Mouse (Mus musculus): Measurements from ENCODE around the gene Ube2j1. TPM values are rescaled to one million over a fixed set of nuclear protein-coding genes. Genes with fewer than 3 reads are reported as not detected.
"Not testable (repeated sequence)": the region's sequence is repeated elsewhere in the genome, so short reads cannot be mapped to it uniquely, and the experiment has no call there.

Gene Ube2j1
- polyA plus RNA-seq, 1 experiment = 42.7 TPM

GRCm38 (mm10) chr4:32994168-32994567 lies 37.0 kb upstream of the Ube2j1 start:
- no peak overlapping the region for H3K4me3 ChIP-seq (ENCODE audit: insufficient read depth, poor library complexity, severe bottlenecking)

DNA sequence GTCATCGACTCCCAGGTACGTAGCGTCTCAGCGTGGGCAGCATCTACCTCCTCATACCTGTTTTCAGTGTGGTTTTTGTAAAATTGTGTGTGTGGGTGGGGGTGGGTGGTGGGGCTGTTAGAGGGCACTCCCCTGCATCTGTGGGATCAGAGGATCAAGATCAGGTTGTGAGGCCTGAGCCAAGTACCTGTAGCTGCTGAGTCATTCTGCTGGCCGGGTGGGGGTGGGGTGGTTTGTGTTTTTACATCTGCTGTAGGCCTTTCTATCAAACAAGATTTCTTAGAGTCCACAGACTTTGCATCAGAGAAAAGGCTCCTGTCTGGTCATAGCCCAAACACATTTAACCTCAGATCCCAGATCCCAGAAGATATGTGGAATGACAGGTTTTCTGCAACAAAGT lies 35.1 kb upstream of the Ube2j1 start:
- no peaks in the 10 kb centered on the region for H3K36me3 ChIP-seq (ENCODE audit: control insufficient read depth, insufficient read depth)
- H3K79me2 ChIP-seq (ENCODE audit: control insufficient read depth, insufficient read depth) = no peaks in the 10 kb centered on the region
- no peak overlapping the region for H3ac ChIP-seq (ENCODE audit: control insufficient read depth, insufficient read length, low read depth)
- H3K79me3 ChIP-seq (ENCODE audit: low read depth) = no peaks in the 10 kb centered on the region
- H3K27me3 ChIP-seq (ENCODE audit: control insufficient read depth, insufficient read depth, insufficient read length) = no peaks in the 10 kb centered on the region
- H3K4me3 ChIP-seq (ENCODE audit: insufficient read depth, poor library complexity, severe bottlenecking) = no peak overlapping the region
- TF ChIP-seq USF1 (IDR thresholded peaks at IDR 0.05; ENCODE audit: low read depth) (no peak), MYOG (IDR thresholded peaks at IDR 0.05; ENCODE audit: control insufficient read depth, extremely low read depth, insufficient read length) (no peak), MYOD1 (IDR thresholded peaks at IDR 0.05; ENCODE audit: control insufficient read depth, insufficient read length, low read depth) (no peak), CTCF (IDR thresholded peaks at IDR 0.05; ENCODE audit: control insufficient read depth, insufficient read depth, insufficient read length) (no peak), FOSL1 (IDR thresholded peaks at IDR 0.05; ENCODE audit: insufficient read depth, low read length, poor library complexity, severe bottlenecking) (no peak)

More at GRCm38 (mm10) chr4:32994168-32994567, 37.0 kb upstream of the Ube2j1 start:
- Histone ChIP-seq H3K79me3 (ENCODE audit: low read depth) (no peaks in the 10 kb centered on the region), H3K79me2 (ENCODE audit: control insufficient read depth, insufficient read depth) (no peaks in the 10 kb centered on the region), H3ac (ENCODE audit: control insufficient read depth, insufficient read length, low read depth) (no peak overlapping the region), H3K27me3 (ENCODE audit: control insufficient read depth, insufficient read depth, insufficient read length) (no peaks in the 10 kb centered on the region), H3K36me3 (ENCODE audit: control insufficient read depth, insufficient read depth) (no peaks in the 10 kb centered on the region)
- TF ChIP-seq FOSL1 (IDR thresholded peaks at IDR 0.05; ENCODE audit: insufficient read depth, low read length, poor library complexity, severe bottlenecking) = no peak
- TF ChIP-seq CTCF (IDR thresholded peaks at IDR 0.05; ENCODE audit: control insufficient read depth, insufficient read depth, insufficient read length) = no peak
- TF ChIP-seq MAX (IDR thresholded peaks at IDR 0.05) = no peak
- TF ChIP-seq USF1 (IDR thresholded peaks at IDR 0.05; ENCODE audit: low read depth) = no peak
- no peak for TF ChIP-seq CEBPB (IDR thresholded peaks at IDR 0.05; ENCODE audit: low read depth)

- H3K27me3 ChIP-seq (ENCODE audit: control insufficient read depth, insufficient read depth, insufficient read length) = no peaks in the 10 kb centered on the region
- H3K36me3 ChIP-seq (ENCODE audit: control insufficient read depth, insufficient read depth) = no peaks in the 10 kb centered on the region
- no peaks in the 10 kb centered on the region for H3K79me3 ChIP-seq (ENCODE audit: low read depth)
- H3K4me3 ChIP-seq (ENCODE audit: insufficient read depth, poor library complexity, severe bottlenecking) = no peak overlapping the region
- no peaks in the 10 kb centered on the region for H3K79me2 ChIP-seq (ENCODE audit: control insufficient read depth, insufficient read depth)
- H3ac ChIP-seq (ENCODE audit: control insufficient read depth, insufficient read length, low read depth) = no peak overlapping the region
- no peak for TF ChIP-seq MYOG (IDR thresholded peaks at IDR 0.05; ENCODE audit: control insufficient read depth, extremely low read depth, insufficient read length)
- TF ChIP-seq MYOD1 (IDR thresholded peaks at IDR 0.05; ENCODE audit: control insufficient read depth, insufficient read length, low read depth) = no peak
- TF ChIP-seq FOSL1 (IDR thresholded peaks at IDR 0.05; ENCODE audit: insufficient read depth, low read length, poor library complexity, severe bottlenecking) = no peak
- TF ChIP-seq CTCF (IDR thresholded peaks at IDR 0.05; ENCODE audit: control insufficient read depth, insufficient read depth, insufficient read length) = no peak
- no peak for TF ChIP-seq CEBPB (IDR thresholded peaks at IDR 0.05; ENCODE audit: low read depth)
- no peak for TF ChIP-seq USF1 (IDR thresholded peaks at IDR 0.05; ENCODE audit: low read depth)
- TF ChIP-seq MAX (IDR thresholded peaks at IDR 0.05) = no peak
Observed at GRCm38 (mm10) chr4:32997571-32997970, 33.6 kb upstream of the Ube2j1 start.

- Histone ChIP-seq H3K79me2 (ENCODE audit: control insufficient read depth, insufficient read depth) (no peaks in the 10 kb centered on the region), H3K27me3 (ENCODE audit: control insufficient read depth, insufficient read depth, insufficient read length) (no peaks in the 10 kb centered on the region), H3K79me3 (ENCODE audit: low read depth) (no peaks in the 10 kb centered on the region), H3K36me3 (ENCODE audit: control insufficient read depth, insufficient read depth) (no peaks in the 10 kb centered on the region), H3ac (ENCODE audit: control insufficient read depth, insufficient read length, low read depth) (no peak overlapping the region), H3K4me3 (ENCODE audit: insufficient read depth, poor library complexity, severe bottlenecking) (no peak overlapping the region)
- no peak for TF ChIP-seq MYOD1 (IDR thresholded peaks at IDR 0.05; ENCODE audit: control insufficient read depth, insufficient read length, low read depth)
- no peak for TF ChIP-seq USF1 (IDR thresholded peaks at IDR 0.05; ENCODE audit: low read depth)
- TF ChIP-seq CEBPB (IDR thresholded peaks at IDR 0.05; ENCODE audit: low read depth) = no peak
- TF ChIP-seq MYOG (IDR thresholded peaks at IDR 0.05; ENCODE audit: control insufficient read depth, extremely low read depth, insufficient read length) = no peak
- TF ChIP-seq CTCF (IDR thresholded peaks at IDR 0.05; ENCODE audit: control insufficient read depth, insufficient read depth, insufficient read length) = no peak
- TF ChIP-seq MAX (IDR thresholded peaks at IDR 0.05) = no peak
- TF ChIP-seq FOSL1 (IDR thresholded peaks at IDR 0.05; ENCODE audit: insufficient read depth, low read length, poor library complexity, severe bottlenecking) = no peak
Observed at GRCm38 (mm10) chr4:32998996-32999395, 32.2 kb upstream of the Ube2j1 start.

GRCm38 (mm10) chr4:33002081-33002480 lies 29.1 kb upstream of the Ube2j1 start:
- H3K79me2 ChIP-seq (ENCODE audit: control insufficient read depth, insufficient read depth) = no peaks in the 10 kb centered on the region
- no peaks in the 10 kb centered on the region for H3K27me3 ChIP-seq (ENCODE audit: control insufficient read depth, insufficient read depth, insufficient read length)
- H3K36me3 ChIP-seq (ENCODE audit: control insufficient read depth, insufficient read depth) = no peaks in the 10 kb centered on the region
- TF ChIP-seq USF1 (IDR thresholded peaks at IDR 0.05; ENCODE audit: low read depth) = no peak
- TF ChIP-seq MAX (IDR thresholded peaks at IDR 0.05) = no peak
- TF ChIP-seq MYOD1 (IDR thresholded peaks at IDR 0.05; ENCODE audit: control insufficient read depth, insufficient read length, low read depth) = no peak
- no peak for TF ChIP-seq FOSL1 (IDR thresholded peaks at IDR 0.05; ENCODE audit: insufficient read depth, low read length, poor library complexity, severe bottlenecking)
- TF ChIP-seq CEBPB (IDR thresholded peaks at IDR 0.05; ENCODE audit: low read depth) = no peak
- no peak for TF ChIP-seq CTCF (IDR thresholded peaks at IDR 0.05; ENCODE audit: control insufficient read depth, insufficient read depth, insufficient read length)
- no peak for TF ChIP-seq MYOG (IDR thresholded peaks at IDR 0.05; ENCODE audit: control insufficient read depth, extremely low read depth, insufficient read length)
- no peak overlapping the region for H3ac ChIP-seq (ENCODE audit: control insufficient read depth, insufficient read length, low read depth)
- no peaks in the 10 kb centered on the region for H3K79me3 ChIP-seq (ENCODE audit: low read depth)
- H3K4me3 ChIP-seq (ENCODE audit: insufficient read depth, poor library complexity, severe bottlenecking) = no peak overlapping the region

DNA sequence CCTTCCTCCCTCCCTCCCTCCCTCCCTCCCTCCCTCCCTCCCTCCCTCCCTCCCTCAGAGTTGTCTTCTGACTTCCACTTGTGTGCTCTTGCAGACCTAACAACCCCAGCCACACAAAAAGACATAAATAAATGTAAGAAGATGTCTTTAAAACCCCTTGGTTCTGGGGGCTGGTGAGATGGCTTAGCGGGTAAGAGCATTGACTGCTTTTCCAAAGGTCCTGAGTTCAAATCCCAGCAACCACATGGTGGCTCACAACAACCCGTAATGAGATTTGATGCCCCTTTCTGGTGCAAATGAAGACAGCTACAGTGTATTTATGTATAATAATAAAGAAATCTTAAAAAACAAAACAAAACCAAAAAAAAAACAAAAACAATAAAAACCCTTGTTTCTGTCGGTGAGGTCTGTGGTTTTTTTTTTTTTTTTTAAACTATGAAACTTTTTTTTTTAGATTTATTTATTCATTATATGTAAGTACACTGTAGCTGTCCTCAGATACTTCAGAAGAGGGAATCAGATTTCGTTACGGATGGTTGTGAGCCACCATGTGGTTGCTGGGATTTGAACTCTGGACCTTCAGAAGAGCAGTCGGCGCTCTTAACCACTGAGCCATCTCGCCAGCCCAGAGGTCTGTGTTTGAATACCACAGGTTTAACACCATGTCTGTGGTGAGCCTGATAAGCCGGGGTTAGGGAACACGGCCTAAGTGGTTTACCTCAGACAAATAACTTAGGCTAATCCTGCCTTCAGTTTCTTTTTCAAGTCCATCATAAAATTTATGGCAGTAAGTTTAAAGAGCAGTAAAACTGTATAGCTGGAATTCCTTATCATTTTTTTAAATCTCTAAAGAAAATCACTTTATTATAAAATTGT lies 25.4 kb upstream of the Ube2j1 start:
- H3K79me3 ChIP-seq (ENCODE audit: low read depth); H3ac ChIP-seq (ENCODE audit: control insufficient read depth, insufficient read length, low read depth); H3K27me3 ChIP-seq (ENCODE audit: control insufficient read depth, insufficient read depth, insufficient read length); H3K36me3 ChIP-seq (ENCODE audit: control insufficient read depth, insufficient read depth); H3K4me3 ChIP-seq (ENCODE audit: insufficient read depth, poor library complexity, severe bottlenecking); H3K79me2 ChIP-seq (ENCODE audit: control insufficient read depth, insufficient read depth): not testable (repeated sequence)
